Mouse (Mus musculus): ENCODE data around the gene Tssk1.

The Tssk1 gene

DNA sequence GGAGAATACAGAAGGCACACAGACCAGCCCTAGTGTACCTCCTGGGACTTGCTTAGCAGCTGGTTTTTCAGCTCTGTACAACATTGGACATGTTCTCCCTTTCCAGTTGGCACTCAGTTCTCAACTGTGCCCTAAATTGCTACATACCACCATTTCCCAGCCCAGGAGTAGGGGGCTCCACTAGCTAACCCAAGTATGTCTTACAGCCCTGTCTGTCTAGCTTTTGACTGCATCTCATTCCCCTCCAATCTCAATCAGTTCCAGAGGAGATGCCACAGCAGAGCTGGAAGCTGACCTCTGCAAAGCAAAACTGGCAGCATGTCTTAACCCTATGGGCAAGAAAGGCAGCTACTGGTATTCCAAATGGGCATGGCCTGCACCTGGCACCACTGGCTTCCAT, 2.1 kb downstream of the Tssk1 start:
- no peak for DNase-seq (ENCODE audit: inconsistent age in 2 of 2, low spot score in 1 of 2)

DNA sequence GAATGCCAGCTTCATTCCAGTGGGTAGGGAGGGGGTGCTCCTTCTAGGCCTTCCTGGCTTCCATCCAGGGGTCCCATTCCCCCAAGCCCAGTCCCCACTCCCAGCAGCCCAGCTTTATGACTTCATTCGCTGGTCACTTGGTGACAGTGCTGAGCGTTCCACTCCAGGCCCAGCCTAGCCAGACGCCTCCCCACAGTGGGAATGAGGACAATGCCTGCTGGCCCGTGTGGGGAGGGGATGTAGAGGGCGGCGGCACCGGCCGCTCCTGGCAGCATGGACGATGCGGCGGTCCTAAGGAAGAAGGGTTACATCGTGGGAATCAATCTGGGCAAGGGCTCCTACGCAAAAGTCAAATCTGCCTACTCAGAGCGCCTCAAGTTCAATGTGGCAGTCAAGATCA, 4.4 kb downstream of the Tssk1 start, which contains the start of the genes Dgcr2 and Tssk2:
Gene Dgcr2, minus strand, starts transcription at position 101 of the 400 bp plus-strand sequence.
Gene Tssk2, plus strand, starts transcription at position 176 of the 400 bp plus-strand sequence.
- no peak for DNase-seq (ENCODE audit: inconsistent age in 2 of 2, low spot score in 1 of 2)

DNA sequence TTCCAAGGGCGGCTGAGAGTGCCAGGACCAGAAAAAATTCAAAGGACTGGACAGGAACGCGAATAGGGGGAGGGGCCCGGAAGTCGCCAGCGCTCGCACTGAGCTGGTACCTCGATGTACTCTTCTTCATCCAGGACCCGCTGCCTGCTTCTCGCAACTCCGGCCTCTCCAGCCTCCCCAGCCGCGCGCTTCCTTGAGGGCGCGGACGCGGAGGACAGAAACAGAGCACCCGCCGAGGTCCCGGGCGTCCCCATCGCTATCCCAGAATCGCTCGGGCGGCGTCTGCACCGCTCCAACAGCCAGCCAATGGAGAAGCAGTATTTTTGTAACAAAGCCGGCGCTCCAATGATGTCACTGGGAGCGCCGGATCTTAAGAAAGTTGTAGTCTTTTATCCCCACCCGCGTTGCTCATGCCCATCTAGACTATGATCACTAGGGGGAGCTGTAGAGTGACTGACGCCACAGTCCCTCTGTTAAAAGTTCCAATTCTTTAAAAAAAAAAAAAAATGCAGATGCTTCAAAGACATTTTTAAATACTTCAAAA, 17.1 kb downstream of the Tssk1 start, which contains the start of gene Ess2:
Gene Ess2, minus strand, starts transcription at position 297 of the 544 bp plus-strand sequence.
- peak; percentile 93 to 97 for DNase-seq (ENCODE audit: inconsistent age in 2 of 2, low spot score in 1 of 2)

DNA sequence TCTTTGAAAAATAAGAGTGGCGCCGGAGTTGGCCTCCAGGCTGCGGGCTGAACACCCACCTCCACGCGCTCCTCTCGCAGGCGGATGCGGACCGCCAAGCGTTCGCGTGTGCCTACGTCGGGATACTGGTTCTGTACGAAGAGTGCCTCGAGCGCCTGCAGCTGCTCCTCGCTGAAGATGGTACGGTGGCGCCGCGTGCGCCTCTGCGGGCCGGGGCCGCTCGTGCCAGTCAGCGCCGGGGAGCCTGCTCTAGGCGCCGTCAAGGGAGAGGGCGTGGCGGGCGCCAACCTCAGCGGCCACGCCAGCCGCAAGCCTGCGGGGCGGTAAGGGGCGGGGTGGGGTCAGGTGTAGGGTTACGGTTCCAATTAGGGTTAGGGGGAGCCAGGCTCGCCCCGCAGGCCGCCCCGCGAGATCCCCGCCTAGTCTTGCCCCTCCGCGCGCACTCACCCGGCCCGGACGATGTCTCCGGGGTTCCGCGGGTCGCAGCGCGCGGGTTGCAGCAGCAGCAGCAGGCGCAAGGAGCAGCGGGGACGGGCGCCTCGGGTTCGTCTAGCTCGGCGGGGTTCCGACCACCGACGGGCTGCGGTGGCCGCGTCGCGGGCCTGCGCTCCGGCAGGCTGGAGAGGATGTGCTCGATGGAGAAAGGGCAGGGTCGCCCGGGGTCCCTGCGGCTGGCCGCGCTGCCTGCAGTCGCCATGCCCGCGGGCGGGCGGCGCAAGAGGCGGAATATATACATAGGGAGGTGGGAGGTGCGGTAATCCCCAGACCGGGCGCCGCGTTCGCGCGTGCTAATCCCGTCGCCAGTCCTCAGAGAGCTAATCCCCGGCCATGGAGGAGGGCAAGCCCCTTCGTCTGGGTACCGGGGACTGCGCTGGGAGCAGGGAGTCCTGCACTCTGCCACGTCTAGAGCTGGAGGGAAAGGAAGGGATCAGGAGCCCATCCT, 20.6 kb downstream of the Tssk1 start, which contains the start of gene Gsc2:
Gene Gsc2, minus strand, starts transcription at position 753 of the 943 bp plus-strand sequence.
- DNase-seq (ENCODE audit: inconsistent age in 2 of 2, low spot score in 1 of 2) = peak in 1 of 2 experiments; percentile 56

DNA sequence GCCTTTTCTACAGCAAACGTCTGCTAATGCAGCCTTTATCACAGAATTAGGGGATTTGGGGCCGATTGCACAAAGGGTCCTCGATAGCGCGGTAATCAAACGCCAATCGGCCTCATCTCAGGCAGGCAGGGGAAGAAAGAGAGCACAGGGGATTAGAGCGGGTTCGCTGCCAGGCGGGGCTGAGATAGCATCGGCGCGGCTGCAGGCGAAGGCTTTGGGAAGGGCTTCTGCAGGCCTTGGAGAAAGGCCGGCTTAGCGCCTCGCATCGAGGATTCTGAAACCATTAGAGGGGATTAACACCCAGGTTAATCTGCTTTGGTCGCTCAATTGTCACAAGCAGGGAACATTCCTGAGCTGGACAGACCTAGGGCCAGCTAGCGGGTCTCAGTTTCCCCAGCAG, 26.6 kb downstream of the Tssk1 start:
- no peak for DNase-seq (ENCODE audit: inconsistent age in 2 of 2, low spot score in 1 of 2)

DNA sequence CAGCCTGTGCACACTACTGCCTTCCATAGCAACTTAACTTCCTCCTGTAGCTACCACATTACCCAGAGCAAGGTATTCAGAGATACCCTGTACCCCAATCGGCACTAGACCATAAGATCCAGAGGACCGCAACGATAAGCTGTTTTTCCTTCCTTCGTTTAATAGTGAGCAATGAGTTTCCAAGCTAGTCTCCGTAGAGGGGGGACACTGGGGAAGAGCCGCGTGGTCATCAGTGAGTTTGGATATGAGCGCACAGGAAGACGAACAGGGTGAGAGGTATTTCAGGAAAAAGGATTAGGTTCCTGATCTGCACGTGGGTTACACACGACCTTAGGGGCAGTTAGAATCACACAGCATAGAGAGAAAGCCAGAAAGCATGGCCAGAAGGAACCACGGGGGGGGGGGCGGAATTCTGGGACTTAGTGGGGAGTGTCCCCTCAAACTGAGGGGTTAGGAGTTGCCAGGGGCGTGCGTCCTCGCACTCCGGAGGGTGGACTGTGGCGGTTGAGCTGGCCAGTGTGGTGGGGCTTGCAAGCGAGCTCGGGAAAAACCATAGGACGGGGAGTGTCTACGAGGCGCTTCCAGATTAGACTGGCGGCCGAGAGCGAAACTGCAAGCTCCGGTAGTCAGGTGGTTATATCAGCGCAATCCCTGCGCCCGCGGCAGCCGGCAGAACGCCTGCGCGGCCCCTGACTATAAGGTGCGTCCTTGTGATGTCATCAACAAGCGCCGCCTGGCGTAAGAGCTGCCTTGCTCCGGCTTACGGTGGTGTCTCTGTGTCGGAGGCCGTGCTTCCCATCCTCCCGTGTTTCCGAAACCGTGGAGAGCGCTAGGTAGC, 27.5 kb downstream of the Tssk1 start:
- peak; percentile 95 to 98 for DNase-seq (ENCODE audit: inconsistent age in 2 of 2, low spot score in 1 of 2)

DNA sequence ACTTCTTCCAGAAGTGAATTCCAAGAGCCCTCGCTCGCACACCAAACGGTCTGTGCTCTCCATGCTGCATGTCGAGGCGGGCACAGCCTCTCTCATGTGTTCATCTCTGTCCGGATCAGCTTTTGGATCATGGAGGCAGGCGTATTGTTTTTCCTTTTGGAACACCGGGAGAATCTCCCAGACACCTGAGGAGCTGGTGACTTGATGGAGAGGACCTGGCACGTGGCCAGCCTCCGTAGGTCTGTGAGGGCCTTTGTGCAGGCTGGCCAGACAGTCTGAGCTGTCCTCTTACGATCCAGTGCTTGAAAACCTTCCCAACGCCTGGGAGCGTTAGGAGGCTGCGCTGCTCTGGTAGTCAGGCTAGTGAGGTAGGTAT, 28.1 kb downstream of the Tssk1 start:
- DNase-seq (ENCODE audit: inconsistent age in 2 of 2, low spot score in 1 of 2) = no peak

DNA sequence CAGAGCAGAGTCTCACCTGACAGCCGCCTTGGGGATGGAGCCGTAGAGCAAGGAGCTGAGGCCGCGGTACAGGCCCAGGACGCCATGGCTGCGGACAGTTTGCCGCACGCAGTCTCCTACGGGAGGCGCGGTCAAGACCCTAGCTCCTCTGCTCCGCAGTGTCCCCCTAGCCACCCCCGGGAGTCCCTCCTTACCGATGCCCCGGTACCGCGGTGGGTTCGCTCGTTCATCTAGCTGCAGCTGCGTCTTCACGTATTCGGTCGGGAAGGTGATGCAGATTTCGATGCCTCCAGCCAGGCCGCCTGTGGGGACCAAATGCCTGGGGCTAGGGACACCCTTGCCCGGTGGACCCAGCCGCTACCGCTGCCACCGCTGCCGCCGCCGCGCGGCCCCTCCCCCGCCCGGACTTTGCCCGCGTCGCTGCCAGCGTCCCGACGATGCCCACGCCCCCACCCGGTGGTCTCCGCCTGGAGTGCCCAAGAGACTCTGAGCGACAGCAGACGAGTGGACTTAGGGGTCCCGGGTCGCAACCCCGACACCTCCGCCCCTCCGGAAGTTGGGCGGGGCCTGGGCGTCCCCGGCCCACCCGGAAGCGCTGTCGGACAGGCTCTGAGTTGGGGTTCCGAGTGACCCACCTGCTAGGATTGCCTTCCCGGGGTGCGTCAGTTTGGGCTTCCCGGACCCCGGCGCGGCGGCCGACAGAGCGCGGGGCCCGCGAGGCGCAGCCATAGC, 33.5 kb downstream of the Tssk1 start:
- DNase-seq (ENCODE audit: inconsistent age in 2 of 2, low spot score in 1 of 2) = no peak

DNA sequence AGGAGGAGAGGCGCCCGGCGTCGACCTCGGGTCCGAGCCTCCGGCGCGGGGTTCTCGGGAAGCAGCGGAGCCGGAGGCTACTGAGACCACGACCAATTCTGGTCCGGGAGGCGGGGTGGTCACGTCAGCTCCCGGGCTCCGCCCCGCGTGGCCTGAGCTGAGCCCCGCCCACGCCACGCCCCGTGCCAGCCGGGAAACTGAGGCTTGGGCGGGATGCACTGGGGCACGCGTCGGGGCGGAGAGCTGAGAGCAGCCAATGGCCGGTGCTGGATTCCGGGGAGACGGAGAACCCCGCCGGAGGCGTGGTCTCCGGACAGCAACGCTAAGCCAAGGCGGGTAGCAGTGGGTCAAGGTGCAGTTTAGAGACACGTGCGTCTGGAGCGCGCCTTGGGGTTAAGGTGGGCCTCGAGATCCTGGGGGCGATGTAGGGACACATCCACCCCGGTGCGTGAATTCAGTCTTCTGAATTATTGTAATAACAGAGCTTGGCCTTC, 34.1 kb downstream of the Tssk1 start, which contains the start of gene Slc25a1:
Gene Slc25a1, minus strand, starts transcription at position 133 of the 494 bp plus-strand sequence.
- peak; percentile 92 to 96 for DNase-seq (ENCODE audit: inconsistent age in 2 of 2, low spot score in 1 of 2)

DNA sequence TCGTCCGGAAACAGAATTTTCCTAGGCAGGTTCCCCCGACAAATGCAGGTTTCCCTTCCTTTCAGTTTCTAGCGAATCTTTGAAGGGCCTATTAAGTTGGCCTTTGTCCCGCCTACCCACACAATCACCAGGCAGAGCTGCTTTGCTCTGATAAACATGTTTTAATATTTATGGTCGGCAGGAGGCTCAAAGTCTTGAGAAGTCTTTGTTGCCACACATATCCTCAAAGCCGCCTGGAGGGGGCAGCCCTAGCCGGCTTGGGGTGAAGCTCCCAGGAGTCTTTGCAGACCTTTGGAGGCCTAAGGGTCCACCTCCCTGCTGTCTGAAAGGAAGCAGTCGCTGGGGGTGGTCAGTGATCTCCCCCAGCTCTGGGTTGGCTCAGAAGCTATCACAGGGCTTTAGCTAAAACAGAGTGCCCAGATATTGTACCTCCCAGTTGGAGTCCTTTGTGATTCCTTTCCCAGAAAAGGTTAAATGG, 34.6 kb downstream of the Tssk1 start:
- DNase-seq (ENCODE audit: inconsistent age in 2 of 2, low spot score in 1 of 2) = peak; percentile 81 to 91

DNA sequence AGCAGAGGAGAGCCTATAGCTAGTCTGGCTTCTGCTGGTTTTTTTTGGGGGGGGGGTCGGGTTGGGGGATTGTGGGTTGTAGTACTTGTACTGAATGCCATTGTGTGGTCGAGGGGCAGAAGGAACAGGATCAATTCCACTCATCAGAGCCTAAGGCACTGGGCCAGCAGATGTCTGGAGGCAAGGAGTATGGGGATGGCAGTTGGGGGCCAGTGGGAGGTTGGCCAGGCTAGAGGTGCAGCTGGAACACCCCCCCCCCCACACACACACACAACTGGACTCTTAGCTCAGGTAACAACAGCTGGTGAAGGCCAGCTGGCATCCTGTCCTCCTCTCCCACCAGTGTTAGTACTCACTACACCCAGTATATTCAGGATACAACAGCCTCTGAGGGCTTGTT, 35.2 kb downstream of the Tssk1 start:
- DNase-seq (ENCODE audit: inconsistent age in 2 of 2, low spot score in 1 of 2) = no peak

DNA sequence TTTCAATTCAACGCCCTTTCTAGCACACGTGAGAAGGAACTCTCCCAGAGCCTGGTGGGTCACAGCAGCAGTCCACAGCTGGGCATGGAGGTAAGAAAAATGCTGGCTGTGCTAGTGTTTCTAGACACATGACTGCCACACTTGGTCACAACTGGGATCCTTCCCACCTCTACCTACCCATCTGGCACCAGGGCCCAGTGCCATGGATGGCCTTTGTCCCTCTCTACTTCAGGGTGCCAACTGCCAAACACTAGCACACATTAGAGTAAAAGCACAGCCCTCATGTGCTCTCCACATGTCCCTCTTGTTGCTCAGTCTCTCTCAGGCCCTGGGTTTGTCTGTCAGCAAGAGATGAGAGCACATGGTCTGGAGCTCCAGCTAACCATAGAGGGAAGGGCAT, 35.6 kb downstream of the Tssk1 start:
- DNase-seq (ENCODE audit: inconsistent age in 2 of 2, low spot score in 1 of 2) = peak in 1 of 2 experiments; percentile 33

DNA sequence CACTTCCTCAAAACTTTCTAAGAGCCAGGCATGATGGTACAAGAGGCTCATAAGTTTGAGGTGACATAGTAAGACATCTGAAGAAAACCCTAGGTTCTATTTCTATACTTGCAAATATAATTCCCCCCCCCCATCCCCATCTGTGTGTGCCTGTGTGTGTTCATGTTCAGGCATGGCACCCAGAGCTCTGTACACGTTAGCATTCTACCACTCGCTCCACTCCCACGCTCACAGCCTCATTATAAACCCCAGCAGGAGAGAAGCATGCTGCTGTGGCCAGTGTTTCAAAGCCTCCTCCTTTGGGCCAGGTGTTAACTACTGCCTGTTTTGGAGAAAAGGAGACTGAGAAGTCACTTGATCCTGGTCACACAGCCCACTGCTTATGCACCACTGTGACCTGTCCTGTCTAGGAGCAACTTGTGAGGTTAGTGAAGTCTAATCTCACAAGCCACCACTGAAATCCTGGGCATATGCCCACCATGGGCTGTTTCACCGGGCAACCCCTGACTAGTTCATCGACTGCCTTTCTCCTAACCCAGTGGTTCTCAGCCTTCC, 38.0 kb downstream of the Tssk1 start:
- DNase-seq (ENCODE audit: inconsistent age in 2 of 2, low spot score in 1 of 2) = no peak

DNA sequence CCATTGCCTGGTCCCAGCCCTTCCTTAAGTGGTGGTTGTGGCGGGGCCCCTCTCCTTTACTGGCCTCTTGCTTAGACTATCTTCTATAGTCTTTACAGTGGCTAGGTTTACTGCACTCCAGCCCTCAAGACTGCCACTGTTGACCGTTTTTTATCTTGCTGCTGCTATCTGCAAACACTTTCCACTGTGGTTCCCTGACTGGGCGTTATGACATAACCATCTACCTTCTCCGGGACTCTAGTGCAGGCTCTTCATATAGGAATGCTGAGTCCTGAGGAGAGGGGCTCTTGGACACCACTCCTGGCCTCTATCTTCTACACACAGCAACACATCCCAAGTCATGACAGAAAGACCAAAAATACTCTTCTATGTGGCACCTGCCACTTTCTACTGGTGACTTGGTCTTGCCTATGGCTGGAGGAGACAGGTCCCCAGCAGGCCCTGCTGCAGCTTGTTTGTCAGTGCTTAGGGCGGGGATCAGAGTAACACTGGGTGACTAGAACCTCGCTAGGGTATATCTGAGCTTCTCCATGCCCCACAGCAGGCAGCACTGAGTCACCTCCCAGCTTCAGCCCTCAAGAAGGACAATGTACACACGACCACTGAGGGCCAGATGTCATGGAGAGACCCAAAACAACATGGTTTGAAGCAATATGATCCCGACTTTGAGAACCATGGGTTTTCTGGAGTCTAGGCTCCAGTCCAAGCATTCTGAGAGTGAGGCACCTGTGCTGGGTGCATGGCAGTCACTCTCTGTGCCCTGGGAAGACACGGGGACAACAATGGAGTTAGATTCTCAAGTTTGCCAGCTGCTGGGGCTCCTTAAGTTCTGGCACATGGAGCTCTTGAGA, 39.8 kb downstream of the Tssk1 start:
- no peak for DNase-seq (ENCODE audit: inconsistent age in 2 of 2, low spot score in 1 of 2)

DNA sequence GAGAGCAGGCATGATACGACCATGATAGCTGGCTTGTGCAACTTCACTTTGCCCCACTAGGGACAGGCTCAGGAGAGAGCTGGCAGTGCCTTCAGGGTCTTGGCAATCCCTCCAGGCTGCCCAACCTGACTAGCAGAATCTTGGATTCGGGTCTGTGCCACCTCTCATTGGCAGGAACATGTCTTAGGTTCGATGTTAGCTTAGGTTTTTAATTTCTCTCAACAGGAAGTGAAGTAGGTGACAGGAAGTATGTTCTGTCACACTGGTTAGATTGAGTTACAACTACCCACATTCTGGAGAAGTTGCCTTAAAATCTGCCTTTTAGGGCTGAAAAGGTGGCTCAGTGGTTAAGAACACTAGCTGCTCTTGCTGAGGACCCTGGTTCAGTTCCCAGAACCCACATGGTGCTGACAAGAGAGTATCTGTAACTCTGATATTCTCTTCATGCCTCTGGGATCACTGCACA, 40.5 kb downstream of the Tssk1 start:
- DNase-seq (ENCODE audit: inconsistent age in 2 of 2, low spot score in 1 of 2) = peak in 1 of 2 experiments; percentile 56

DNA sequence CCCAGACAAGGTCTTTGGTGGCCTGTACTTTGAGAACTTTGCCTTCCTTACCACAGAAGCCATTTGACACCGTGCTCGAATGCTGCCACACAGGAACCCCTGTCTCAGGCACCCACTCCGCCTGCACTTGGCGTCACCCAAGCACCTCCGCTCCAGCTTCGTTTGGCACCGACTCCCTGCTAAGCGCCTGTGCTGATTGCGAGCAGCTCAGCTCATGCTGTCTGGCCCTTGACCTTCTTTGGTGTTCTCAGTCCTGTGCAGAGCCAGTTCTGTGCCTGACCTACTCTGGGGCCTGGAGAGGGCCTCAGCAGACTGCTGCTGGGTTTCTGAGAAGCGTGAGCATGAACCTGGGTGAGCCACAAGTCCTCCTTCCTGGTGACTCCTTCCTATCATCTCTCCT, 42.8 kb downstream of the Tssk1 start:
- DNase-seq (ENCODE audit: inconsistent age in 2 of 2, low spot score in 1 of 2) = peak in 1 of 2 experiments; percentile 52

DNA sequence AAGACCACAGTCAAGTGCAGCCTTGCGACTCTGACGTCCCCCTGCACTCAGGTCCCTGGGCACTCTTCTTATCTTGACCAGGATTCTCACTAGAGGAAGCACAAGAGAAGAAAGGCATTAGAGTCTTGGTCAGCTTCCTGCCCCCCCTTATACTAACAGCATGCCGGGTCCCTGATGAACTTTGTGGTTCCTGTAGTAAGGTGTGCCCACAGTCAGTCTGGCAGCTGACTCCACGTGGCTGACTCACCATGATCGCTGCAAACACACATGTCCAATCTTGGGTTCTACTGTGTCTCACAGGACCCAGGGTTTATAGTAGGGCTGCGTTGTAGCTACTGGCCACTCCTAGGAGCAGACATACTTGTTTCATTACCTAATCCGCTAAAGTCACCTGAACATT, 44.2 kb downstream of the Tssk1 start:
- DNase-seq (ENCODE audit: inconsistent age in 2 of 2, low spot score in 1 of 2) = no peak

DNA sequence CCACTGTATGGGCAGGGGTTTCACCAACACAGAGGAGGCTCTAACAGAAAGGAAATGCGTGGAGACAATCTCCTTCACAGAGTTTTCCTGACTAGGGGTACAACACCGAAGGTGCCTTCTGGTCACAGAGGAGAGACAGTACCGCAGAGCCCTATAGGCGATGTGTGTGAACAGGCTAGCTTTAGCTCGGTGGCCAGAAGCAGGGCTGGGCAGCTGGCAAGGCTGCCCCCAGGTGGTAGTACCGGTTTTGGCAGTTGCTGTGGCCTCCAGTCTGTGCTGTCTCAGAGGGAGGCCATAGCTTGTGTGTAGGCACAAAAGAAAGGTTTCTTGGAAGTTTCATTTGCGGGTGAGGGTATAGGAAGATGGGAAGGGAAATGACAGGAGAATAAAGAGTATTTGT, 44.8 kb downstream of the Tssk1 start:
- peak; percentile 67 to 85 for DNase-seq (ENCODE audit: inconsistent age in 2 of 2, low spot score in 1 of 2)

DNA sequence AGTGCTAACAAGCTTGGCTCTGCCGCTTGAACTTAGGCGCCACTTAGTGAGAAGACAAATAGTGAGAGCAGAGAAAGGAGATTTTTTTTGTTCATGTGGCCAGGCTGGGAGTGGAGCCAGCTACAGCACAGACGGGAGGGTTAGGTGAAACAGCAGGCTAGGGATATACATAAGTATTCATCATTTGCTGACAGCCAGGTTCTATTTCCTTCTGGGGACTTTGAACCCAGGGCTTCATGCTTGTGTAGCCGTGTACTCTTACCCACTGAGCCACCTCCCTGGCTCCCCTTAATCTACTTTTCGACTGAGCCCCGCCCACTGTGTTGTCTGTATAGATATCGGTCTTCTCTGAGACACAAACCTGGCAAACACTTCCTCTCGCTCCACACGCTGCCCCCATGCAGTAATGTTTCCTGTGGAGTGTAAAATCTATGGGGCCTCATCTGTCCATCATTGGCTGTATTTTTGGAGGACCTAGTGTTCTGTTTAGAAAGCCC, 45.3 kb downstream of the Tssk1 start:
- DNase-seq (ENCODE audit: inconsistent age in 2 of 2, low spot score in 1 of 2) = no peak
